Mouse (Mus musculus): ENCODE results near the gene Arhgap17.

DNA sequence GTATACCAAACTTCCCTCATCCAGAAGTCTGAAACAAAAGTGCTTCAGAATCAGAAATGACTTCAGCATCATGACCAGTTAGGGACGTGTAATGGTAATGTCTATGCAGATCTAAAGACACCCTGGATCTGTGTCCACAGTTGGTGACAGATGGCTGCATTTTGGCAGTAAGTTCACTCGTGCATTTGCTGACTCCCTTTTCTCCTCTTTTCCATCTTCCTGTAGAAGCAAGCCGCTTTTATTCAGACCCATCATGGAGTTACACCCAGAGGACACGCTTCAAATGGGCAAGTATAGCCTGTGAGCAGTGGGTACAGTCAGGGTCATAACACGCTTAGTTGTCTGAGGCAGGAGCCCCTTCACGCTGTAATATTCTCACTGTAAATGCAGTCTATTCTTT, 34.5 kb upstream of the Arhgap17 start:
- TF ChIP-seq CTCF (IDR thresholded peaks at IDR 0.05; ENCODE audit: low read depth, low read length): no peak
- TF ChIP-seq GATA1 (IDR thresholded peaks at IDR 0.05; ENCODE audit: borderline replicate concordance, low read length): no peak
- no peak for TF ChIP-seq TAL1 (conservative IDR thresholded peaks at IDR 0.05; ENCODE audit: low read depth, low read length)
- TF ChIP-seq POLR2AphosphoS5 (IDR thresholded peaks at IDR 0.05; ENCODE audit: insufficient replicate concordance, low read depth, low read length): no peak
- TF ChIP-seq GATA2 (IDR thresholded peaks at IDR 0.05; ENCODE audit: borderline replicate concordance, low read depth, low read length): no peak
